Comparison of ENCODE assay signal across 15 mouse cellular contexts in genomic region chr16:78211687-78212086, GRCm38 (mm10).
"Had no signal": no experiment of that assay in that cellular context is flagged by ENCODE, and none has a peak within 500 bp of the region (broad histone marks: within the 10 kb centered on the region; RNA-seq: fewer than 3 reads in every experiment).

No protein-coding gene starts in this region.

- DNase-seq: heart, postnatal 10 days; heart, postnatal 14 days; heart, postnatal 36 days; heart, postnatal 4 days; kidney, adult 18-20 months; kidney, adult 2 months; kidney, adult 8-10 months; kidney, adult 9 months; kidney, postnatal 10 days; kidney, postnatal 14 days; kidney, postnatal 25 days; kidney, postnatal 36 days; kidney, postnatal 4 days; layer of hippocampus, adult 9-11 months; layer of hippocampus, postnatal 36 days had no signal
